Mouse (Mus musculus): ENCODE measurements at regions not wholly inside any gene's neighbourhood (a gene's known extent, or its start where the extent isn't known, plus 50 kb on each side); places are given as distances from the start of the nearest gene placed in this dataset.

DNA sequence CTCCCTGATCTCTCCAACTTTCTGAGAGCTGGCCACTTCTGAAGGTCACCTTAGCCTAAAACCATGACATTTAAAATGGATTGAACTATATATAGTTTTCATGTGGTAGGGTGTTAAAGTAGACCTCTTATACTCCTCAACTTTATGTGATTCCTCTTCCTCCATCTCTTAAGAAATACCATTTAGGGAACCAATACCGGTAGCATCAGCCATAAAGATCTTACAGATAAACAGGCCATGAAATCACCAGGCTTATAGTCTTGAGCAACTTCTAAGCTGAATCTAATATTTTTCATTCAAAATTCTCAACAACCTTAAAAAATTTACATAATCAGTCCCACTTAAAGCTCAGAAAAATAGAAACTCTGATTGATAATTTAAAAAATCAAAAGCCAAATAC lies 56.2 kb downstream of the Rpl36a-ps1 start:
- Histone ChIP-seq H3K4me2 (ENCODE audit: low read depth, low read length) (no peak overlapping the region), H3K9me3 (ENCODE audit: control insufficient read depth, low read length) (no peaks in the 10 kb centered on the region), H3K4me1 (ENCODE audit: control insufficient read depth, insufficient read depth, low read length) (no peaks in the 10 kb centered on the region), H3K27ac (replicated peaks; ENCODE audit: low read depth, low read length) (no peak overlapping the region), H3K9ac (ENCODE audit: low read depth, low read length) (no peak overlapping the region), H3K27me3 (replicated peaks; ENCODE audit: control insufficient read depth, insufficient read depth, low read length) (no peaks in the 10 kb centered on the region), H3K4me3 (ENCODE audit: low read depth, low read length) (no peak overlapping the region), H3K36me3 (ENCODE audit: control insufficient read depth, insufficient read depth, low read length) (no peaks in the 10 kb centered on the region)
- ATAC-seq (ENCODE audit: low read depth) (no peak), DNase-seq (ENCODE audit: low spot score) (no peak)
- WGBS: 90% methylated on average over 1 of the region's 1 CpGs

GRCm38 (mm10) chr14:98937373-98937772 lies 56.7 kb downstream of the Rpl36a-ps1 start:
- no peak for DNase-seq (ENCODE audit: low spot score)
- no peak for ATAC-seq (ENCODE audit: low read depth)
- WGBS: 87% methylated on average over 2 of the region's 2 CpGs
- Histone ChIP-seq H3K9me3 (ENCODE audit: control insufficient read depth, low read length) (no peaks in the 10 kb centered on the region), H3K9ac (ENCODE audit: low read depth, low read length) (no peak overlapping the region), H3K36me3 (ENCODE audit: control insufficient read depth, insufficient read depth, low read length) (no peaks in the 10 kb centered on the region), H3K27ac (replicated peaks; ENCODE audit: low read depth, low read length) (no peak overlapping the region), H3K4me2 (ENCODE audit: low read depth, low read length) (no peak overlapping the region), H3K27me3 (replicated peaks; ENCODE audit: control insufficient read depth, insufficient read depth, low read length) (no peaks in the 10 kb centered on the region), H3K4me3 (ENCODE audit: low read depth, low read length) (no peak overlapping the region), H3K4me1 (ENCODE audit: control insufficient read depth, insufficient read depth, low read length) (no peaks in the 10 kb centered on the region)

- Histone ChIP-seq H3K4me1 (ENCODE audit: control insufficient read depth, insufficient read depth, low read length) (no peaks in the 10 kb centered on the region), H3K36me3 (ENCODE audit: control insufficient read depth, insufficient read depth, low read length) (no peaks in the 10 kb centered on the region), H3K4me3 (ENCODE audit: low read depth, low read length) (no peak overlapping the region), H3K27ac (replicated peaks; ENCODE audit: low read depth, low read length) (no peak overlapping the region), H3K9me3 (ENCODE audit: control insufficient read depth, low read length) (no peaks in the 10 kb centered on the region), H3K27me3 (replicated peaks; ENCODE audit: control insufficient read depth, insufficient read depth, low read length) (no peaks in the 10 kb centered on the region), H3K4me2 (ENCODE audit: low read depth, low read length) (no peak overlapping the region), H3K9ac (ENCODE audit: low read depth, low read length) (no peak overlapping the region)
- ATAC-seq (ENCODE audit: low read depth) (no peak), DNase-seq (ENCODE audit: low spot score) (no peak)
- WGBS: 23% methylated on average over 3 of the region's 3 CpGs
These were observed 60.7 kb downstream of the Rpl36a-ps1 start for GRCm38 (mm10) chr14:98933371-98933916.

DNA sequence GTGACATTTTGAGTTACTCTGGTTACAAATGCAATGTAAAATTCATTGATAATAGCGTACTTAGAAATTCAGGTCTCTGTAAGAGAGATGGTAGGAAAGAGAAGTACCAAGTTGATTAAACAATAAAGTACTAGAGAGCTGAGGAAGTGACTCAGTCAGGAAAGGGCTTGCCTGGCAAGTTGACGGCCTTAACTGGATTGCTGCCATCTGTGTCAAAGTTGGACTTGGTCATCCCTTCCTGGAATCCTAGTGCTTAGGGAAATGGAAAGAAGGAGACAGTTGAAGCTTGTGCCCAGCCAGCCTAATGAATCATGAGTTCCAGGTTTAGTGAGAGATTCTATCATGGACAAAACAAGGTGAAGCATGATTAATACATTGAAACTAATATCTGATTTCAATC lies 64.8 kb downstream of the Rpl36a-ps1 start:
- H3K4me3 ChIP-seq (ENCODE audit: low read depth, low read length): no peak overlapping the region
- no peak for ATAC-seq (ENCODE audit: low read depth)
- no peak overlapping the region for H3K27ac ChIP-seq (replicated peaks; ENCODE audit: low read depth, low read length)
- no peak overlapping the region for H3K9ac ChIP-seq (ENCODE audit: low read depth, low read length)
- no peaks in the 10 kb centered on the region for H3K4me1 ChIP-seq (ENCODE audit: control insufficient read depth, insufficient read depth, low read length)
- H3K36me3 ChIP-seq (ENCODE audit: control insufficient read depth, insufficient read depth, low read length): no peaks in the 10 kb centered on the region
- DNase-seq (ENCODE audit: low spot score): no peak
- no peaks in the 10 kb centered on the region for H3K27me3 ChIP-seq (replicated peaks; ENCODE audit: control insufficient read depth, insufficient read depth, low read length)
- H3K4me2 ChIP-seq (ENCODE audit: low read depth, low read length): no peak overlapping the region
- WGBS: 58% methylated on average over 2 of the region's 2 CpGs
- no peaks in the 10 kb centered on the region for H3K9me3 ChIP-seq (ENCODE audit: control insufficient read depth, low read length)

DNA sequence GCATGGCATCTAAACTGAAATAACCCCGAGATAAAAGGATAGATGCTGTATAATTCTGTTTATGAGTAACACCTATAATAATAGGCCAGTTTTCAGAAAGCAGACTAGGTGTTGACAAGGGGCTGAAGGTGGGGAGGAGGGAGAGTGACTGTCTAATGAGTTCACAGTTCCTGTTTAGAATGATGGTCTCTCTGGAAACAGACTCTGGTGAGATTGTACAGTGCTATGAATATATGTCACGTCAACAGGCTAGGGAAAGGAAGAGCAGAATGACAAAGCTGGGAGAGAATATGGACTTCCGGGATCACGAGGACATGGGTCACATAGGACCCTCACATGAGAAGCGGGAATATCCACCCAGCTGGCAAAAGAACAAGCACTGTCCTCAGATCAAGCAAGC lies 85.9 kb downstream of the Rpl36a-ps1 start:
- no peaks in the 10 kb centered on the region for H3K27me3 ChIP-seq (replicated peaks; ENCODE audit: control insufficient read depth, insufficient read depth, low read length)
- no peak overlapping the region for H3K9ac ChIP-seq (ENCODE audit: low read depth, low read length)
- H3K27ac ChIP-seq (replicated peaks; ENCODE audit: low read depth, low read length): no peak overlapping the region
- DNase-seq (ENCODE audit: low spot score) (no peak), ATAC-seq (ENCODE audit: low read depth) (no peak)
- WGBS: 91% methylated on average over 5 of the region's 5 CpGs
- no peak overlapping the region for H3K4me3 ChIP-seq (ENCODE audit: low read depth, low read length)
- H3K36me3 ChIP-seq (ENCODE audit: control insufficient read depth, insufficient read depth, low read length): no peaks in the 10 kb centered on the region
- H3K4me2 ChIP-seq (ENCODE audit: low read depth, low read length): no peak overlapping the region
- no peaks in the 10 kb centered on the region for H3K4me1 ChIP-seq (ENCODE audit: control insufficient read depth, insufficient read depth, low read length)
- no peaks in the 10 kb centered on the region for H3K9me3 ChIP-seq (ENCODE audit: control insufficient read depth, low read length)

DNA sequence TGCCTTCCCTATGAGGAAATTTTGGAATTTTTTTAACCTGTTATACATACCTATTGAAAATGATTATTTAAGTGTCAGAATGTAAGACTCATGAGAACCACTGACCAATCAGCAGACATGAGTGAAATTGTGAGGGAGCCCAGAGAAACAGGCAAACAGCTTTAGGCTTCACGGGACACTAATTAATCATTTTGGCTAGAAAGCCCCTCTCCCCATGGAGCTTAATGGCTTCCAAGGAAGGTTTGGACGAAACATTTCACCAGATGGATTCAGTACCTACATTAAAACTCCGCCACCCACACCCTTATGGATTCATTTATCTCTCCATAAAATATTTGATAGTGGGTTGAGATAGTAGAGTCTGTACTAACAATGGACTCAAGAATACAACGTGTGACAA lies 95.2 kb downstream of the Rpl36a-ps1 start:
- Histone ChIP-seq H3K36me3 (ENCODE audit: control insufficient read depth, insufficient read depth, low read length) (no peaks in the 10 kb centered on the region), H3K9me3 (ENCODE audit: control insufficient read depth, low read length) (no peaks in the 10 kb centered on the region), H3K27me3 (replicated peaks; ENCODE audit: control insufficient read depth, insufficient read depth, low read length) (no peaks in the 10 kb centered on the region), H3K9ac (ENCODE audit: low read depth, low read length) (no peak overlapping the region), H3K4me1 (ENCODE audit: control insufficient read depth, insufficient read depth, low read length) (no peaks in the 10 kb centered on the region), H3K27ac (replicated peaks; ENCODE audit: low read depth, low read length) (no peak overlapping the region), H3K4me3 (ENCODE audit: low read depth, low read length) (no peak overlapping the region), H3K4me2 (ENCODE audit: low read depth, low read length) (no peak overlapping the region)
- ATAC-seq (ENCODE audit: low read depth) (no peak), DNase-seq (ENCODE audit: low spot score) (no peak)
- WGBS: 74% methylated on average over 4 of the region's 4 CpGs

- Histone ChIP-seq H3K4me2 (ENCODE audit: low read depth, low read length) (no peak overlapping the region), H3K27me3 (replicated peaks; ENCODE audit: control insufficient read depth, insufficient read depth, low read length) (no peaks in the 10 kb centered on the region), H3K4me1 (ENCODE audit: control insufficient read depth, insufficient read depth, low read length) (no peaks in the 10 kb centered on the region), H3K27ac (replicated peaks; ENCODE audit: low read depth, low read length) (no peak overlapping the region), H3K9ac (ENCODE audit: low read depth, low read length) (no peak overlapping the region), H3K36me3 (ENCODE audit: control insufficient read depth, insufficient read depth, low read length) (no peaks in the 10 kb centered on the region), H3K4me3 (ENCODE audit: low read depth, low read length) (no peak overlapping the region), H3K9me3 (ENCODE audit: control insufficient read depth, low read length) (no peaks in the 10 kb centered on the region)
- WGBS: 79% methylated on average over 1 of the region's 1 CpGs
- ATAC-seq (ENCODE audit: low read depth): no peak
- no peak for DNase-seq (ENCODE audit: low spot score)
These were observed 96.7 kb downstream of the Rpl36a-ps1 start for GRCm38 (mm10) chr14:98897390-98897789.

GRCm38 (mm10) chr14:98895933-98896332 lies 98.2 kb downstream of the Rpl36a-ps1 start:
- ATAC-seq (ENCODE audit: low read depth): no peak
- no peaks in the 10 kb centered on the region for H3K4me1 ChIP-seq (ENCODE audit: control insufficient read depth, insufficient read depth, low read length)
- H3K27me3 ChIP-seq (replicated peaks; ENCODE audit: control insufficient read depth, insufficient read depth, low read length): no peaks in the 10 kb centered on the region
- no peak overlapping the region for H3K4me2 ChIP-seq (ENCODE audit: low read depth, low read length)
- H3K9me3 ChIP-seq (ENCODE audit: control insufficient read depth, low read length): no peaks in the 10 kb centered on the region
- no peak overlapping the region for H3K9ac ChIP-seq (ENCODE audit: low read depth, low read length)
- no peak overlapping the region for H3K27ac ChIP-seq (replicated peaks; ENCODE audit: low read depth, low read length)
- H3K36me3 ChIP-seq (ENCODE audit: control insufficient read depth, insufficient read depth, low read length): no peaks in the 10 kb centered on the region
- H3K4me3 ChIP-seq (ENCODE audit: low read depth, low read length): no peak overlapping the region
- WGBS: 76% methylated on average over 1 of the region's 1 CpGs
- DNase-seq (ENCODE audit: low spot score): no peak

DNA sequence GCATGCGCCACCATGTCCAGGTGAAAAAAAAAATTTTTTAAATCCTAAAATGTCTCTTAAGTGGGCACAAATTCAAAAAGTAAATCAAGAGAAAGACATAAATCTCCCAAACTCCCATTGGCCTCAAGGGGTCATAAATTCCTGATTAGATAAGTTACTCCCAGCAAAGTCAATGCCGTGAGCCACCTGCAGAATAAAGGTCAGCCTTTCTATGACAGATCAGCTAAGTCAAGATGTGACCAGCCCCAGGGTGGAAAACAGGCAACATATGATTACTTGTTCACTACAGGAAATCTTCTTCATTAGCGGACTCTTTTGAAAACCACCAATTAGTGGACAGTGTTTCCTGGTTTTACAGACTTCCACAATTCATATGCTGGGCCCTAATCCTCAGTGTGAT lies 101.4 kb downstream of the Rpl36a-ps1 start:
- H3K4me2 ChIP-seq (ENCODE audit: low read depth, low read length): no peak overlapping the region
- no peaks in the 10 kb centered on the region for H3K27me3 ChIP-seq (replicated peaks; ENCODE audit: control insufficient read depth, insufficient read depth, low read length)
- 79% methylated on average over 3 of the region's 3 CpGs for WGBS
- no peaks in the 10 kb centered on the region for H3K4me1 ChIP-seq (ENCODE audit: control insufficient read depth, insufficient read depth, low read length)
- no peaks in the 10 kb centered on the region for H3K36me3 ChIP-seq (ENCODE audit: control insufficient read depth, insufficient read depth, low read length)
- H3K9me3 ChIP-seq (ENCODE audit: control insufficient read depth, low read length): no peaks in the 10 kb centered on the region
- DNase-seq (ENCODE audit: low spot score) (no peak), ATAC-seq (ENCODE audit: low read depth) (no peak)
- no peak overlapping the region for H3K9ac ChIP-seq (ENCODE audit: low read depth, low read length)
- no peak overlapping the region for H3K27ac ChIP-seq (replicated peaks; ENCODE audit: low read depth, low read length)
- no peak overlapping the region for H3K4me3 ChIP-seq (ENCODE audit: low read depth, low read length)
